Mouse (Mus musculus) G1E (cell line): Measurements from ENCODE around the gene Gm6096.

ENCODE experiments used
- CTCF ChIP-seq: IDR thresholded peaks from 2 replicates; pipeline ENCODE4 v1.5.1; 2012; ENCODE audit warnings: low read depth, low read length, inconsistent platforms, mixed read lengths
- GATA1 ChIP-seq: IDR thresholded peaks from 2 replicates; pipeline ENCODE4 v1.6.1; 2012; ENCODE audit warnings: borderline replicate concordance, low read length, inconsistent platforms, mixed read lengths
- POLR2AphosphoS5 ChIP-seq: IDR thresholded peaks from 2 replicates; pipeline ENCODE4 v1.6.1; 2012; ENCODE audit warnings: low read depth, low read length, inconsistent platforms; ENCODE audit not compliant: insufficient replicate concordance
- TAL1 ChIP-seq: conservative IDR thresholded peaks from 2 replicates; pipeline ENCODE4 v1.6.1; 2012; ENCODE audit warnings: low read depth, low read length, inconsistent platforms, mixed read lengths

DNA sequence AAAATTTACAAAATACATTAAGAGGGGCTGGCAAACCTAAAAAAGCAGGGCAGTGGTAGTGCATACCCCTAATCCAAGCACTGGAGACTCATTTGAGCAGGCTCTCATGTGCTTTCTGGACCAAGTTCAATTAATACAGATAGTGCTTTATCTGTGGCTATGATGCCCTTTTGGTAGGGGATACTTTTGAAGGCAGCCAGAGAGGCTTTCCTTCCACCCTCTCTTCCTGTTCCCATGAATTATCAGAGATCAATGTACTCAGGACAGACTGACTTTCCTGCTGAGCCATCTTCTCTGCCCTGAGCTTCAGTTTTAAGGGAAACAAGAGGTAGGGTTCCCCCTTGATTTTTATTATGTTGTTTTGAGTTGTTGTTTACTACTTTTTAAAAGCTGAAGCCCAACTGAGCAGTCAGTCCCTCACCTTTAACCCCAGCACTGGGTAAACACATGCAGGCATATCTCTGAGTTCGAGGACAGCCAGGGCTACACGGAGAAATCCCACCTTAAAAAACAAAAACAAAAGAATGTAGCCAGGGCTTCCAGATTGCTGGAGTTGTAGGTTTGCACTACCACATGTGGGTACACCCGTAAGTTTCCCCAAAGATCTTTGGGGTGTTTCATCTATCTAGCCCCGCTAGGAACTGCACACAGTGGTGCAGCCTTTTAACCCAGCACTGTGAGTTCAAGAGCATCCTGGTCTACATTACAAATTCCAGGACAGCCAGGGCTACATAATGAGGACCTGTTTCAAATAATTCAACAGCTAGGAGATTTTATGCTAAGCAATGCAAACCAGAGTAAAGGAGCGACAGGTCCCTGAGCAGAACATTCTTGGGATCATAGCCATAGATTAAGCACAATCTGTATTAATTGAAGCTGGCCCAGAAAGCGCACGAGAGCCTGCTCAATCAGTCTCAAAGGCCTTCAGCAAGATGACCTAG lies 17.8 kb upstream of the Gm6096 start:
- TF ChIP-seq CTCF, result no peak
- TF ChIP-seq TAL1, result no peak
- no peak for TF ChIP-seq GATA1
- no peak for TF ChIP-seq POLR2AphosphoS5
